Mouse (Mus musculus): ENCODE data around the gene Plk3.
A peak's percentile ranks its signal among the peaks of the same experiment; 100 is the strongest.

GRCm38 (mm10) chr4:117120445-117121414 is 13.0 kb downstream of the Plk3 start:
- TF ChIP-seq CTCF (IDR thresholded peaks at IDR 0.05; ENCODE audit: low read depth, low read length) = no peak
- TF ChIP-seq POLR2AphosphoS5 (IDR thresholded peaks at IDR 0.05; ENCODE audit: insufficient replicate concordance, low read depth, low read length) = peak; percentile 14
- TF ChIP-seq GATA1 (IDR thresholded peaks at IDR 0.05; ENCODE audit: borderline replicate concordance, low read length) = no peak

Measured in G1E (cell line).